Mouse (Mus musculus) hindbrain, embryonic 12.5 days (tissue): Measurements from ENCODE around the gene Stk32b. TPM values are rescaled to one million over a fixed set of nuclear protein-coding genes. Genes with fewer than 3 reads are reported as not detected.

Experiments used
- polyA plus RNA-seq: library from polyadenylated mRNA; unstranded; fragments of >200 nt; fragmentation: Nextera tagmentation; extraction: Ambion mirVana; gene quantifications from 2 replicates; pipeline ENCODE4 v1.2.1, GENCODE M21; 2016

The Stk32b gene
- polyA plus RNA-seq, 1 experiment from 2014 or later, result 8.6 TPM

Other genes with a start within 250 kb of the Stk32b start
- 6.9 and 7.5 TPM in 2 replicates for gene Cytl1, start 18.3 kb upstream of the Stk32b start, polyA plus RNA-seq
- gene Msx1, start 107.4 kb upstream of the Stk32b start, polyA plus RNA-seq, result 95.6 and 118 TPM in 2 replicates